Mouse (Mus musculus): Measurements from ENCODE around the gene Tnpo3.

DNA sequence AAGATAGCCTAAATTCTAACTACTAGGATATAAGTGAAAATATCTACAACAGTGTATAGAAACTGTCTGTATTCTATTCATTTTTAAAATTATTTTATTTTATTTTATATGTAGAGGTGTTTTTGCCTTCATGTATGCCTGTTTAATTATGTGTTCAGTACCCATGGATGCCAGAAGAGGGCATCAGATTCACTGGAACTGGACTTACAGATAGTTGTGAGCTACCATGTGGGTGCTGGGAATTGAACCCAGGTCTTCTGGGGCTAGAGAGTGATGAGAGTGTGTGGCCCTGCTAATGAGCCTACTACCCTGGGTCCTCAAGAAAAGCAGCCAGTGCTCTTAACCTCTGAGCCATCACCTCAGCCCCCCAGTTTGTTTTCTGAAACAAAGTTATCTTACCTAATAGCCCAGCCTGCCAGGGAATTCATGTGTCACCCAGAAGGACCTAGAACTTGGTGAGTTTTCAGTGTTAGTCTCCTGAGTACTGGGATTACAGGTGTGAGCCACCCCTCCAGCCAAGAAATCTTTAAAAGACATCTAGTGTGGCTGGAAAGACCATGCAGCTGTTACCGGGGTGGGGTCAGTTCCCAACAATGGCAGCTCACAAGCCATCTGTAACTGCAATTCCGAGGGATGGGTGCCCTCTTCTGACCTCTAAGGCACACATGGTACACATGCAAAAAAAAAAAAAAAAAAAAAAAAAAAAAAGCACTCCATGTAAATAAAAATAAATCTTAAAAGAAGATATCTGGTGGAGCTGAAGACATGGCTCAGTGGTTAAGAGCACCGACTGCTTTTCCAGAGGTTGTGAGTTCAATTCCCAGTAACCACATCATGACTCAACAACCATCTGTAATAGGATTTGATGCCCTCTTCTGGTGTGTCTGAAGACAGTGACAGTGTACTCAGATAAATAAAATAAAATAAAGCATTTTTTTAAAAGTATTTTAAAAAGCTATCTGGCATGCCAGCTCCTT lies 28.0 kb upstream of the Tnpo3 start:
- TF ChIP-seq EP300 (IDR thresholded peaks at IDR 0.05; ENCODE audit: low read depth) (no peak), CTCF (IDR thresholded peaks at IDR 0.05; ENCODE audit: low read depth) (no peak)

Measured in heart, postnatal 0 days (tissue).